Mouse (Mus musculus) CH12.LX (cell line): Measurements from ENCODE around the gene 6030468B19Rik. TPM values are rescaled to one million over a fixed set of nuclear protein-coding genes. Genes with fewer than 3 reads are reported as not detected.

Source experiments
- DNase-seq: peaks from one replicate; pipeline ENCODE4 v3.0.0-alpha.2; 2013; ENCODE audit errors: extremely low read depth
- H3K27ac ChIP-seq: 2 replicates; pipeline ENCODE4 v1.5.1; 2012; ENCODE audit warnings: low read depth, mild to moderate bottlenecking, control low read depth, moderate library complexity; ENCODE audit not compliant: insufficient read depth
- H3K27me3 ChIP-seq: replicated peaks from 2 replicates; pipeline ENCODE3; 2012; ENCODE audit warnings: inconsistent platforms
- H3K36me3 ChIP-seq, 2 experiments: replicated peaks in 1 of 2; 2 replicates each; pipeline versions ENCODE3 to v1.6.1; 2012; ENCODE audit warnings: inconsistent platforms in 1 of 2, low read length in 1 of 2, mild to moderate bottlenecking in 1 of 2, mixed read lengths in 1 of 2, moderate library complexity in 1 of 2; ENCODE audit not compliant: control insufficient read depth in 1 of 2, insufficient read depth in 1 of 2
- H3K4me1 ChIP-seq, 2 experiments: 2 replicates each; pipeline ENCODE4 v1.6.1; 2012; ENCODE audit warnings: inconsistent platforms in 1 of 2, moderate library complexity in 1 of 2; ENCODE audit not compliant: insufficient read depth in 2 of 2, control insufficient read depth in 1 of 2
- H3K4me2 ChIP-seq: 2 replicates; pipeline ENCODE4 v1.6.1; 2012; ENCODE audit warnings: low read depth, mild to moderate bottlenecking, control low read depth; ENCODE audit not compliant: poor library complexity, insufficient read depth, severe bottlenecking
- H3K4me3 ChIP-seq, 3 experiments: fragments of 150-350 bp in 1 of 3; sonication (generic) in 1 of 3; replicated peaks in 1 of 3; 2 replicates each; pipeline versions ENCODE3 to v1.5.1; 2011 to 2012; ENCODE audit warnings: low read depth in 2 of 3, low read length in 2 of 3, mild to moderate bottlenecking in 2 of 3, moderate library complexity in 2 of 3, control low read depth in 1 of 3, improper control_type of control experiment in 1 of 3, inconsistent platforms in 1 of 3, mixed read lengths in 1 of 3; ENCODE audit not compliant: poor library complexity in 1 of 3
- H3K79me2 ChIP-seq: replicated peaks from 2 replicates; pipeline ENCODE4 v1.6.1; 2012; ENCODE audit warnings: mild to moderate bottlenecking, moderate library complexity; ENCODE audit not compliant: control insufficient read depth, poor library complexity, insufficient read depth, severe bottlenecking; ENCODE audit errors: extremely low read depth
- H3K9ac ChIP-seq: 2 replicates; pipeline ENCODE4 v1.6.1; 2012; ENCODE audit warnings: low read depth, mild to moderate bottlenecking, control low read depth, moderate library complexity; ENCODE audit not compliant: insufficient read depth
- H3K9me3 ChIP-seq: replicated peaks from 2 replicates; pipeline ENCODE3; 2012; ENCODE audit warnings: low read length, inconsistent platforms, mixed read lengths
- BHLHE40 ChIP-seq: IDR thresholded peaks from 2 replicates; pipeline ENCODE4 v1.6.1; 2011; ENCODE audit warnings: mild to moderate bottlenecking, low read depth, low read length, improper control_type of control experiment
- CHD1 ChIP-seq: IDR thresholded peaks from 2 replicates; pipeline ENCODE4 v1.6.1; 2012; ENCODE audit warnings: low read depth, low read length, improper control_type of control experiment, inconsistent platforms
- CTCF ChIP-seq, 2 experiments: IDR thresholded peaks in 1 of 2; conservative IDR thresholded peaks in 1 of 2; 2 replicates each; pipeline ENCODE4 v1.5.1; 2011 to 2012; ENCODE audit warnings: low read depth in 2 of 2, low read length in 2 of 2, improper control_type of control experiment in 1 of 2, inconsistent platforms in 1 of 2, mild to moderate bottlenecking in 1 of 2, moderate library complexity in 1 of 2
- E2F4 ChIP-seq: IDR thresholded peaks from 2 replicates; pipeline ENCODE4 v1.6.1; 2011; ENCODE audit warnings: low read depth, low read length, improper control_type of control experiment; ENCODE audit not compliant: insufficient replicate concordance
- ELF1 ChIP-seq: IDR thresholded peaks from 2 replicates; pipeline ENCODE4 v1.6.1; 2014; ENCODE audit warnings: low read depth, mild to moderate bottlenecking, inconsistent platforms, low read length, improper control_type of control experiment
- EP300 ChIP-seq: IDR thresholded peaks from 2 replicates; pipeline ENCODE4 v1.6.1; 2011; ENCODE audit warnings: low read length, improper control_type of control experiment
- ETS1 ChIP-seq: conservative IDR thresholded peaks from 2 replicates; pipeline ENCODE4 v1.6.1; 2012; ENCODE audit warnings: low read depth, mild to moderate bottlenecking, inconsistent platforms, low read length, improper control_type of control experiment, moderate library complexity
- GABPA ChIP-seq: IDR thresholded peaks from 2 replicates; pipeline ENCODE4 v1.6.1; 2012; ENCODE audit warnings: low read depth, low read length, improper control_type of control experiment, inconsistent platforms; ENCODE audit not compliant: insufficient replicate concordance
- HCFC1 ChIP-seq: IDR thresholded peaks from 2 replicates; pipeline ENCODE4 v1.6.1; 2012; ENCODE audit warnings: low read depth, mild to moderate bottlenecking, inconsistent platforms, low read length, improper control_type of control experiment
- JUN ChIP-seq: IDR thresholded peaks from 2 replicates; pipeline ENCODE4 v1.6.1; 2011; ENCODE audit warnings: low read depth, mild to moderate bottlenecking, low read length, improper control_type of control experiment, moderate library complexity; ENCODE audit not compliant: insufficient read depth
- JUND ChIP-seq: conservative IDR thresholded peaks from 2 replicates; pipeline ENCODE4 v1.6.1; 2011; ENCODE audit warnings: low read depth, low read length, improper control_type of control experiment
- KAT2A ChIP-seq: IDR thresholded peaks from 2 replicates; pipeline ENCODE4 v1.6.1; 2012; ENCODE audit warnings: low read length, improper control_type of control experiment, inconsistent platforms; ENCODE audit not compliant: insufficient replicate concordance
- MAFK ChIP-seq: IDR thresholded peaks from 2 replicates; pipeline ENCODE4 v1.6.1; 2011; ENCODE audit warnings: low read length, improper control_type of control experiment; ENCODE audit not compliant: insufficient replicate concordance
- NRF1 ChIP-seq: IDR thresholded peaks from 2 replicates; pipeline ENCODE4 v1.6.1; 2014; ENCODE audit warnings: low read depth, mild to moderate bottlenecking, inconsistent platforms, low read length, improper control_type of control experiment, moderate library complexity
- POLR2A ChIP-seq: IDR thresholded peaks from 2 replicates; pipeline ENCODE4 v1.6.1; 2011; ENCODE audit warnings: low read depth, mild to moderate bottlenecking, improper control_type of control experiment, low read length
- POLR2AphosphoS2 ChIP-seq: IDR thresholded peaks from 2 replicates; pipeline ENCODE4 v1.6.1; 2011; ENCODE audit warnings: low read depth, low read length, improper control_type of control experiment
- RCOR1 ChIP-seq: conservative IDR thresholded peaks from 2 replicates; pipeline ENCODE4 v1.6.1; 2012; ENCODE audit warnings: low read depth, mild to moderate bottlenecking, inconsistent platforms, low read length, improper control_type of control experiment
- SMC3 ChIP-seq: IDR thresholded peaks from 2 replicates; pipeline ENCODE4 v1.6.1; 2011; ENCODE audit warnings: low read depth, low read length, improper control_type of control experiment
- TBP ChIP-seq: conservative IDR thresholded peaks from 2 replicates; pipeline ENCODE4 v1.6.1; 2011; ENCODE audit warnings: low read depth, low read length, improper control_type of control experiment
- TCF12 ChIP-seq: IDR thresholded peaks from 2 replicates; pipeline ENCODE4 v1.6.1; 2014; ENCODE audit warnings: low read depth, mild to moderate bottlenecking, inconsistent platforms, low read length, improper control_type of control experiment
- UBTF ChIP-seq: IDR thresholded peaks from 2 replicates; pipeline ENCODE4 v1.6.1; 2012; ENCODE audit warnings: low read depth, mild to moderate bottlenecking, inconsistent platforms, low read length, improper control_type of control experiment, moderate library complexity
- USF1 ChIP-seq: IDR thresholded peaks from 2 replicates; pipeline ENCODE4 v1.6.1; 2014; ENCODE audit warnings: low read depth, mild to moderate bottlenecking, inconsistent platforms, low read length, improper control_type of control experiment
- USF2 ChIP-seq: conservative IDR thresholded peaks from 2 replicates; pipeline ENCODE4 v1.6.1; 2011; ENCODE audit warnings: low read depth, low read length, improper control_type of control experiment
- ZC3H11A ChIP-seq: IDR thresholded peaks from 2 replicates; pipeline ENCODE4 v1.6.1; 2012; ENCODE audit warnings: low read depth, mild to moderate bottlenecking, inconsistent platforms, low read length, improper control_type of control experiment
- ZKSCAN1 ChIP-seq: IDR thresholded peaks from 2 replicates; pipeline ENCODE4 v1.6.1; 2012; ENCODE audit warnings: low read depth, inconsistent platforms, low read length, improper control_type of control experiment, borderline replicate concordance
- ZNF384 ChIP-seq: IDR thresholded peaks from 2 replicates; pipeline ENCODE4 v1.6.1; 2012; ENCODE audit warnings: low read depth, low read length, improper control_type of control experiment, inconsistent platforms
- dilution Hi-C: fragments of 300-500 bp; cut with MboI; formaldehyde crosslinking; loops from 2 replicates; pipeline ENCODE4 v1.14.3; 2020; ENCODE audit warnings: low sequenced_read_pairs; ENCODE audit not compliant: extremely low pct_unique_long_range_greater_than_20kb, extremely low pct_ligation_motif_present
- in situ Hi-C: fragments of 300-500 bp; cut with MboI; formaldehyde crosslinking; loops from 3 replicates; pipeline ENCODE4 v1.14.3; 2019; ENCODE audit warnings: low sequenced_read_pairs, low pct_ligation_motif_present, low pct_unique_long_range_greater_than_20kb, mixed read lengths
- polyA plus RNA-seq: library from polyadenylated mRNA; unstranded; fragments of >175 nt; gene quantifications from 2 replicates; pipeline ENCODE4 v1.2.1, GENCODE M21; 2012; ENCODE audit warnings: low read depth; ENCODE audit not compliant: insufficient read length
- total RNA-seq, 2 experiments: library from RNA; depleted of rRNA; stranded (reverse); fragments of 300-350 nt in 1 of 2; fragments of >200 nt in 1 of 2; gene quantifications; 2 replicates each; pipeline ENCODE4 v1.2.3; 2012 to 2014

6030468B19Rik gene
- total and polyA plus RNA-seq, 3 experiments: 0.93 to 1.7 (median 1.5) TPM

- no peak; the same call in 1 of the 2 replicates for TF ChIP-seq BHLHE40
Observed at GRCm38 (mm10) chr11:117790703-117791440, 6.6 kb upstream of the 6030468B19Rik start (continued).

DNA sequence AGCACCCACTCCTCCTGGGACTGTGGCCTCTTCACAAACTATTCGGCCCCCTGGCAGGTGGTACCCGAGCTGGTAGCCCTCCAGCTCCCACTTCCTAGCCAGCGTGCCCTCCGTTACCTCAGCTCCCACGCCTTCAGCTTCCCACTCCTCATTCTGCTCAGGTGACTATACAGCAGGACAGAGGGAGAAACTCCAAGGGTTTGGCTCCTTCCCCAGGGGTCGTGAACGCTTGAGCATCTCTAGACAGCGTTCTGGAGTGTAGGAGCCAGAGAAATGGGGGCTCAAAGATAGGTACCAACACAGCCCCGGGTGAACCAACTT lies 6.1 kb upstream of the 6030468B19Rik start:
- DNase-seq: no peak
- H3K9me3 ChIP-seq: no peaks in the 10 kb centered on the region
- H3K27me3 ChIP-seq: no peaks in the 10 kb centered on the region
- dilution Hi-C loops: no loop called here
- H3K4me2 ChIP-seq: peak overlapping the region; percentile 84; the same call in 1 of the 2 replicates
- peak overlapping the region in 1 of 3 experiments; percentile 45 for H3K4me3 ChIP-seq
- H3K79me2 ChIP-seq: no peaks in the 10 kb centered on the region
- TF ChIP-seq UBTF (0 out of 2 replicates have a peak, but pooled peaks have one; percentile 10), CHD1 (no peak), GABPA (no peak), MAFK (no peak), NRF1 (no peak), ZC3H11A (no peak)
- H3K36me3 ChIP-seq: peaks cover 0 to 18% of the 10 kb centered on the region in 2 experiments
- H3K27ac ChIP-seq: peak overlapping the region; percentile 61
- H3K9ac ChIP-seq: no peak overlapping the region; the same call in 1 of the 2 replicates
- in situ Hi-C loops: loop anchor here (5.0 kb wide), 1 partner anchor 36 kb away; the partner anchor contains the start of genes Afmid and Tk1
- peaks cover 26 to 68% of the 10 kb centered on the region in 2 experiments for H3K4me1 ChIP-seq

- H3K36me3 ChIP-seq: peaks cover 0 to 9% of the 10 kb centered on the region in 2 experiments
- peak overlapping the region; percentile 86 for H3K27ac ChIP-seq
- no peaks in the 10 kb centered on the region for H3K27me3 ChIP-seq
- peak overlapping the region; percentile 46 for H3K9ac ChIP-seq
- in situ Hi-C loops (loop anchor here (5.0 kb wide), 1 partner anchor 35 kb away; the partner anchor contains the start of genes Afmid and Tk1), dilution Hi-C loops (no loop called here)
- no peaks in the 10 kb centered on the region for H3K79me2 ChIP-seq
- H3K4me2 ChIP-seq: peak overlapping the region; percentile 62
- H3K4me3 ChIP-seq: peak overlapping the region in 2 of 3 experiments; percentile 36 to 45
- peaks cover 33 to 73% of the 10 kb centered on the region in 2 experiments for H3K4me1 ChIP-seq
- DNase-seq: peak; percentile 100
- H3K9me3 ChIP-seq: no peaks in the 10 kb centered on the region
- TF ChIP-seq ZNF384 (no peak), POLR2A (peak; percentile 71), POLR2AphosphoS2 (0 out of 2 replicates have a peak, but pooled peaks have one; percentile 43), ELF1 (peak; percentile 92), CTCF (conservative IDR thresholded peaks at IDR 0.05 in 1 of 2, IDR thresholded peaks at IDR 0.05 in 1 of 2; ENCODE audit: low read depth in 2 of 2, low read length in 2 of 2) (peak in 1 of 2 experiments; percentile 31; a peak in 2 of 4 replicates), EP300 (peak; percentile 68), USF1 (no peak), JUND (no peak), JUN (no peak), BHLHE40 (no peak), ZKSCAN1 (no peak), ETS1 (peak; percentile 12; the same call in 1 of the 2 replicates), UBTF (peak; percentile 98), RCOR1 (no peak), HCFC1 (no peak), E2F4 (no peak), NRF1 (0 out of 2 replicates have a peak, but pooled peaks have one; percentile 27), TCF12 (peak; percentile 76; the same call in 1 of the 2 replicates), SMC3 (no peak), KAT2A (0 out of 2 replicates have a peak, but pooled peaks have one; percentile 41), USF2 (no peak), TBP (peak; percentile 74; the same call in 1 of the 2 replicates), GABPA (no peak)
Observed at GRCm38 (mm10) chr11:117792281-117792888, 5.1 kb upstream of the 6030468B19Rik start.
